Mouse (Mus musculus) mouse embryonic stem cell (cell line): ENCODE results near the gene Olfr727.

Source experiments
- in situ Hi-C, 2 experiments: fragments of 300-500 bp; cut with MboI; formaldehyde crosslinking; loops; 1 replicate in 1 of 2; 3 replicates in 1 of 2; pipeline ENCODE4 v1.14.3; 2019 to 2020; ENCODE audit warnings: low sequenced_read_pairs in 2 of 2, low pct_unique_long_range_greater_than_20kb in 1 of 2, mixed read lengths in 1 of 2; ENCODE audit not compliant: unreplicated experiment in 1 of 2

Gene Olfr727

DNA sequence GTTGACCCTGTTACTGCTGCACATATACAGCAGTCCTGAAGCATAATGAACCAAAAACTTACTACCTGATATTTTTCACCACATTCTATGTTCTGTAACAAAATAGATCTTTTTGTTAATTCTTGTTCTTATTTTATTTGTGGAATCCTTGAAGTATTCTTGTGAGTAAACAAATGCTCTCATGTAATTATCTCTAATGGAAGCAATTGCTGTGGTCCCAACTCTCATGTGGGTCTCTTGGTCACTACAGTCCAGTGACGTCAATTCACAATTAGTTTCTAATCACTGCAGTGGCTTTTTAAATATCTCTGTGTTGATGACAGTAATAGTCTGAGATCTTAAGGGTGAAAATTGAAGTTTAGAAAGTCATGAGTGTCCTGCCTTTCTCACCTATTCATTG, at the start of gene Olfr727:
TSS of gene Olfr727 (plus strand) at position 301 of the 400 bp plus-strand sequence.
- in situ Hi-C loops: no loop called here

DNA sequence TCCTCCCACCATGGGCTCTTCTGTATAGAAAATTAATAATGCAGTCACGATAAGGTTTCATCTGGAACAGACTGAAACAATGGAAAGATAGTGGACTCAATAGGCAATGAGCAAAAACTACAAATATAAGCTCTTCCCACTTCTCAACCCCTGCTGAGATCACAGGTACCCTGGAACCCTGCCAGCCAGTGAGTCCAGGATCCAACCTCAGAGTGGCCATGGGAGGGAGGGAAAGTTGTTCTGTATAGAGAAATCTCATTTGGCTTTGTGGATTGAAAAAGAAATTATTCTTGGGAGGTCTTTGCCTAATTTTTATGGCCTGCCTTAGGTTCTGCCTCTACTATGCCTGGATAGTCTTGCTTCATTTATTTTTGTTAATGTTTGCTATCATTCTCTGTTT, 32.1 kb upstream of the Olfr727 start, which contains the start of gene Olfr726:
TSS of gene Olfr726 (minus strand) at position 101 of the 400 bp plus-strand sequence.
- in situ Hi-C loops: no loop called here

DNA sequence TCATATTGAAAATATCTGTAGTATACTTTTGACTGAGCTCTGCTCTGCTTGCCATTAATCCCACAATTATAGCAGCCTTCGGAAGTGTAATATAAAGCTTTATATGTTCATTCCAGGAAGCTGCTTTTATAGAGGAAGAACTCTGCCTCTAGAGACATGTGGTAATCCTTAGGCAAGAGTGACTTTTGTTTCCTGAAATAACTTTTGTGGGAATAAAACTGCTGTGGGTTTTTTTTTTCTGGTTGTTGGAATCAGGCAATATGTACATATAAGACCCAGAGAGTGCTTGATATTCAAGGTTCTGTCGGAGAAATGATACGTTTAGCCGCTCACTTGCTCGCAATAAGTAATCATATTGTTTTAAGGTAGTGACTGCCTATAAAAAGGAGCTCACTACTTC, 19.6 kb downstream of the Olfr727 start, which contains the start of gene Olfr728:
TSS of gene Olfr728 (minus strand) at position 101 of the 400 bp plus-strand sequence.
- in situ Hi-C loops: no loop called here

DNA sequence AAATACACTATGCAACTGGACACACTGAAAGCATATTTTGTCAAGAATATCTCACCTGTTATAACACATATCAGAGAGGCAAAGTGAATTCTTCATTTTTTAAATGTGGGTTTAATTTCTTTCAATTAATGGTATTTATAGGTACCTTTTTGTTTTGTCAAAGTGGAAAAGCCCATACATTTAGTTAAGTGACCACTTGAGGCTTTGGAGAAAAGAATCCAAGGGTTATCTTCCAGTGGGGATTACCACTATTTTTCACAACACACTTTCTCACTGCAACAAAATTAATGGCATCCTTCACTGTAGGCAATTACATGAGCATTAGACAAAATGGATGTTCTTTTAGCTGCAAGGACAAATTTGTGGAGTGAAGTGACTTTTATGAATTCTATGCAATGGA, 29.8 kb downstream of the Olfr727 start, which contains the start of gene Olfr729:
TSS of gene Olfr729 (minus strand) at position 101 of the 400 bp plus-strand sequence.
- in situ Hi-C loops: no loop called here
